ENCODE assay signal across 9 mouse cellular contexts in the genomic region with DNA sequence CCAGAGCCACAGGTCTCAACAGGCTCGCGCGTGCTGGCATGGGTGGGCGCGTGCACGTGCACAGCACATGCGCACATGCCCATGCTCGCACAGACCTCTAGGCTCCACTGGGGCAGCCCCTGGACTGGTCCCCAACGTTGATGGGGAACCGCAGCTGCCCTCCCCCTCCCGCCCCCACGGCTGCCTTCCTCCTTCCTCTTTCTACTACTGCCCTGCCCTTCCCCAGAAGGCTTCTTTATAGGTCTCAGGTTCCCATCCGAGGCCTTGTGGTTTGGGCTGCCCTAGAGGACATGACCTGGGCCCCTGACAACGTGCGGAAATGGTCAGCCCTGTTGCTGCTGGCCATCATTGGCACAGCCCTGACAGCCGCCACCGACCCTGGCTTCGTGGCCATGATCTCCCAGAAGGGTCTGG. TPM values are rescaled to one million over a fixed set of nuclear protein-coding genes. Genes with fewer than 3 reads are reported as not detected.
DNase-seq lines count a peak whose midpoint lies in the region; ATAC-seq and TF ChIP-seq lines count a peak whose summit lies in the region.
"Had no signal": no experiment of that assay in that cellular context is flagged by ENCODE, and none has a peak within 500 bp of the region (broad histone marks: within the 10 kb centered on the region; RNA-seq: fewer than 3 reads in every experiment).

A gene (plus strand): TSS at position 90 of the 414 bp plus-strand sequence.

- no peaks in the 10 kb centered on the region for H3K36me3 ChIP-seq in midbrain, embryonic 10.5 days
- H3K36me3 ChIP-seq in midbrain, embryonic 16.5 days (ENCODE audit: control insufficient read depth, insufficient read depth, low read length), result no peaks in the 10 kb centered on the region
- no peaks in the 10 kb centered on the region for H3K36me3 ChIP-seq in intestine, embryonic 15.5 days

- no peaks in the 10 kb centered on the region for H3K9me3 ChIP-seq in midbrain, embryonic 10.5 days (replicated peaks)
- no peaks in the 10 kb centered on the region for H3K9me3 ChIP-seq in midbrain, embryonic 16.5 days (replicated peaks; ENCODE audit: control insufficient read depth, low read length, poor library complexity, severe bottlenecking)
- H3K9me3 ChIP-seq in intestine, embryonic 15.5 days, result no peaks in the 10 kb centered on the region

- no peak for TF ChIP-seq POLR2A in bone marrow, adult 2 months (IDR thresholded peaks at IDR 0.05; ENCODE audit: borderline replicate concordance, control insufficient read depth, low read depth, low read length)

- TF ChIP-seq CTCF in bone marrow, adult 2 months (IDR thresholded peaks at IDR 0.05; ENCODE audit: control insufficient read depth, insufficient read depth, low read length), result no peak

- DNase-seq in midbrain, embryonic 10.5 days (ENCODE audit: low spot score), result no peak
- peak; percentile 39 to 68 for DNase-seq in spleen, postnatal 4 days (ENCODE audit: low spot score in 2 of 2)
- DNase-seq in cerebellum, adult 11 months, result no peak
- DNase-seq in layer of hippocampus, postnatal 14 days (ENCODE audit: low spot score in 2 of 2), result no peak
- DNase-seq: right cerebral cortex, postnatal 25 days had no signal

- no peak within 1 kb of the TSS for H3K4me2 ChIP-seq in midbrain, embryonic 16.5 days (ENCODE audit: low read length)
- H3K4me2 ChIP-seq in intestine, embryonic 15.5 days (replicated peaks), result peak within 1 kb of the TSS; percentile 17; the same call in 1 of the 2 replicates

- no peak within 1 kb of the TSS; the same call in 1 of the 2 replicates for H3K4me3 ChIP-seq in midbrain, embryonic 10.5 days
- H3K4me3 ChIP-seq in midbrain, embryonic 16.5 days (ENCODE audit: low read depth, low read length), result no peak within 1 kb of the TSS
- H3K4me3 ChIP-seq in bone marrow, adult 2 months (replicated peaks; ENCODE audit: control insufficient read depth, low read depth, low read length), result peak within 1 kb of the TSS; percentile 6
- no peak within 1 kb of the TSS for H3K4me3 ChIP-seq in intestine, embryonic 15.5 days (replicated peaks)

- H3K4me1 ChIP-seq in midbrain, embryonic 10.5 days, result peaks cover 34% of the 10 kb centered on the region
- H3K4me1 ChIP-seq in midbrain, embryonic 16.5 days (ENCODE audit: control insufficient read depth, insufficient read depth, low read length), result no peaks in the 10 kb centered on the region
- H3K4me1 ChIP-seq in bone marrow, adult 2 months (ENCODE audit: control insufficient read depth, insufficient read depth, low read length), result peaks cover 4% of the 10 kb centered on the region
- peaks cover 17% of the 10 kb centered on the region for H3K4me1 ChIP-seq in intestine, embryonic 15.5 days (replicated peaks)

- no peak within 1 kb of the TSS for H3K9ac ChIP-seq in midbrain, embryonic 16.5 days (ENCODE audit: low read depth, low read length)
- no peak within 1 kb of the TSS for H3K9ac ChIP-seq in intestine, embryonic 15.5 days

- ATAC-seq in midbrain, embryonic 16.5 days, result no peak
- no peak for ATAC-seq in intestine, embryonic 15.5 days

- H3K27ac ChIP-seq in midbrain, embryonic 10.5 days (replicated peaks), result peak within 1 kb of the TSS; percentile 24
- H3K27ac ChIP-seq in midbrain, embryonic 16.5 days (ENCODE audit: low read length), result no peak within 1 kb of the TSS
- H3K27ac ChIP-seq in bone marrow, adult 2 months (ENCODE audit: control insufficient read depth, insufficient read depth, low read depth, low read length, poor library complexity), result peak within 1 kb of the TSS; percentile 55
- H3K27ac ChIP-seq in intestine, embryonic 15.5 days, result 0 out of 2 replicates have a peak within 1 kb of the TSS, but pooled peaks have one; percentile 32
- H3K27ac ChIP-seq: macrophage had no signal

- peaks cover 13% of the 10 kb centered on the region for H3K27me3 ChIP-seq in midbrain, embryonic 10.5 days (ENCODE audit: low read depth, poor library complexity, severe bottlenecking)
- H3K27me3 ChIP-seq in midbrain, embryonic 16.5 days (ENCODE audit: control insufficient read depth, insufficient read depth, low read depth, low read length), result no peaks in the 10 kb centered on the region
- H3K27me3 ChIP-seq in intestine, embryonic 15.5 days (replicated peaks), result no peaks in the 10 kb centered on the region

- 75% methylated on average over 18 of the region's 18 CpGs for WGBS in midbrain, embryonic 10.5 days
- WGBS in midbrain, embryonic 16.5 days, result 71% methylated on average over 18 of the region's 18 CpGs
- WGBS in bone marrow, adult 2 months, result 0% methylated on average over 18 of the region's 18 CpGs
- 66% methylated on average over 18 of the region's 18 CpGs for WGBS in intestine, embryonic 15.5 days

RNA-seq across cellular contexts. Expression of the gene that starts here (rescaled TPM):
- polyA plus RNA-seq in midbrain, embryonic 10.5 days (2016; fragmentation: Nextera tagmentation; extraction: Ambion mirVana), result not detected in 2 replicates
- not detected in 2 replicates for polyA plus RNA-seq in midbrain, embryonic 16.5 days (2015; fragmentation: Nextera tagmentation; extraction: Ambion mirVana)
- not detected in 2 replicates for polyA plus RNA-seq in bone marrow, adult 2 months (2011; ENCODE audit: insufficient read depth, insufficient read length, low replicate concordance, missing spikeins)
- not detected in 2 replicates for polyA plus RNA-seq in intestine, embryonic 15.5 days (2015; fragmentation: Nextera tagmentation; extraction: Ambion mirVana)
- total RNA-seq in layer of hippocampus, postnatal 14 days (2021), result not detected
- polyA plus RNA-seq: macrophage had no signal

Comparison
In these comparisons a context has a peak if more than half of its experiments do, and no peak if none do; other contexts are left out.
1. DNase-seq: peak in spleen, postnatal 4 days (2 of 2); none in midbrain, embryonic 10.5 days (single experiment), cerebellum, adult 11 months (single experiment) and layer of hippocampus, postnatal 14 days (0 of 2).